Mouse (Mus musculus) midbrain, embryonic 13.5 days (tissue): ENCODE results near the gene Dlg2. TPM values are rescaled to one million over a fixed set of nuclear protein-coding genes. Genes with fewer than 3 reads are reported as not detected.
"Not testable (repeated sequence)": the region's sequence is repeated elsewhere in the genome, so short reads cannot be mapped to it uniquely, and the experiment has no call there.

Experiments
- ATAC-seq: fragments of 200-750 bp; cut with Nextera tagmentation; 2 replicates; pipeline ENCODE4 v1.8.0; 2017; ENCODE audit warnings: mild to moderate bottlenecking, moderate TSS enrichment, moderate library complexity
- H3K27ac ChIP-seq: fragments of 300-500 bp; sonication (generic); 2 replicates; pipeline ENCODE4 v1.5.1; 2015; ENCODE audit warnings: inconsistent platforms, mild to moderate bottlenecking, moderate library complexity
- H3K27me3 ChIP-seq: fragments of 300-500 bp; sonication (generic); 2 replicates; pipeline ENCODE4 v1.6.1; 2015; ENCODE audit warnings: mild to moderate bottlenecking, inconsistent platforms
- H3K36me3 ChIP-seq: fragments of 300-500 bp; sonication (generic); 2 replicates; pipeline ENCODE4 v1.6.1; 2015; ENCODE audit warnings: mild to moderate bottlenecking, inconsistent platforms
- H3K4me1 ChIP-seq: fragments of 300-500 bp; sonication (generic); replicated peaks from 2 replicates; pipeline ENCODE4 v1.6.1; 2015; ENCODE audit warnings: inconsistent platforms
- H3K4me2 ChIP-seq: fragments of 300-500 bp; sonication (generic); replicated peaks from 2 replicates; pipeline ENCODE4 v1.6.1; 2015; ENCODE audit warnings: moderate library complexity, mild to moderate bottlenecking, inconsistent platforms
- H3K4me3 ChIP-seq: fragments of 300-500 bp; sonication (generic); replicated peaks from 2 replicates; pipeline ENCODE4 v1.5.1; 2015; ENCODE audit warnings: mild to moderate bottlenecking, inconsistent platforms
- H3K9ac ChIP-seq: fragments of 300-500 bp; sonication (generic); replicated peaks from 2 replicates; pipeline ENCODE4 v1.6.1; 2015; ENCODE audit warnings: mild to moderate bottlenecking, inconsistent platforms
- H3K9me3 ChIP-seq: fragments of 300-500 bp; sonication (generic); 2 replicates; pipeline ENCODE4 v1.6.1; 2016; ENCODE audit warnings: mild to moderate bottlenecking, inconsistent platforms
- WGBS: fragments of 180-500 bp; shearing (Covaris S2); methylation state at CpG from one replicate; pipeline ENCODE4 v1.1.7; 2015; 5-methylcytosine and 5-hydroxymethylcytosine counted together
- polyA plus RNA-seq: library from polyadenylated mRNA; unstranded; fragments of >200 nt; fragmentation: Nextera tagmentation; extraction: Ambion mirVana; gene quantifications from 2 replicates; pipeline ENCODE4 v1.2.1, GENCODE M21; 2015

Gene Dlg2
- polyA plus RNA-seq, 1 experiment from 2014 or later, result 13.0 TPM

DNA sequence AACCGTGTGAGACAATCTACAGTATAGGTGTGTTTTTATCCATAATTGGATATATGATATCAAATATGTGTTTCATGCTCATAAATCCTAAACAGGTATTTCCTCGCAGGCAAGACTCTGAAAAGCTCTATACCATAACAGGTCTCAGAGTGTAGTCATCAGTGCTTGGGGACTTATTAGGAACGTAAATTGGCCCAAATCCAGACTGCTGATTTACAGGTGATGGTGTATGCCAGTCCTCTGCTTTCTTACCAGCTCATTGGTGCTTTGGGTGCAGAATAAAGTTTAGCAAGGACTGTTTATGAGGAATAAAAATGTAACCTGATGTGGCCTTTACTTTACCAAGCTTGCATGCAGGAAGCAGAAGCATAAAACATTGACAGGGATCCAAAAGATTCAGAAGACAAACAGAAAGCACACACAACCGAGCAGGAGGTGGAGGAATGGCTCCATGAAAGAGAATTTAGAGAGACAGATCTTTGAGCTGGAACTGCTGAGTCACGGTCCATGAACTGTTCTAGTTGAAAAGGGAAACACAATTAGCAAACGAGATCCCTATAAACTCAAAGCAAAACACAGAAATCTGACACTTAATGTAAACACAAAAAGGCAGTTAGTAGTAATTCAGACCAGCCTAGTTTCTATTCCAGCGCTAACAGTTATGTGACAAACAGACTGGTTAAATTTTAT lies 226.8 kb downstream of the Dlg2 start:
- Histone ChIP-seq H3K36me3 (no peaks in the 10 kb centered on the region), H3K4me1 (no peaks in the 10 kb centered on the region), H3K27ac (no peak overlapping the region), H3K9me3 (no peaks in the 10 kb centered on the region), H3K9ac (no peak overlapping the region), H3K4me3 (no peak overlapping the region), H3K27me3 (no peaks in the 10 kb centered on the region), H3K4me2 (no peak overlapping the region)
- WGBS, result 64% methylated on average over 7 of the region's 7 CpGs
- no peak for ATAC-seq

DNA sequence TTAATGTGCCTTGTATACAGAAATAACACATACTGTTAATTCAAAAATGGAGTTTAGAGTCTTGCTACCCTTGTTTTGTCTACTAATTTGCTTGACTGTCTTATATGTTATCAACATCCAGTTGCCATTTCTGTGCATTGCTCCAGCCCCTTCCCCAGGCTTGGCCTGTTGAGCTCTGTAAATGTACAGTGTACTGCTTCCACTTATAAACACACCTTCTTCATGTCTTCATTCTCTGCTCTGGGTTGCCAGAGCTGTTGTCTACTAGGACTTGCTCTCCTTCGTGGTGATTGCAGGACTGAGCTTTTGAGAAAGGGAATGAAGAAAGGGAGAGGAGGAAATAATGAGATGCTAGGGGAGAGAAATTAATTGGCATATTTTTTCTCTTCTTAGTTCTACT lies 227.5 kb downstream of the Dlg2 start:
- Histone ChIP-seq H3K36me3 (no peaks in the 10 kb centered on the region), H3K27me3 (no peaks in the 10 kb centered on the region), H3K9ac (no peak overlapping the region), H3K4me2 (no peak overlapping the region), H3K4me1 (no peaks in the 10 kb centered on the region), H3K9me3 (no peaks in the 10 kb centered on the region), H3K27ac (no peak overlapping the region), H3K4me3 (no peak overlapping the region)
- ATAC-seq, result no peak
- WGBS, result 60% methylated on average over 1 of the region's 1 CpGs

DNA sequence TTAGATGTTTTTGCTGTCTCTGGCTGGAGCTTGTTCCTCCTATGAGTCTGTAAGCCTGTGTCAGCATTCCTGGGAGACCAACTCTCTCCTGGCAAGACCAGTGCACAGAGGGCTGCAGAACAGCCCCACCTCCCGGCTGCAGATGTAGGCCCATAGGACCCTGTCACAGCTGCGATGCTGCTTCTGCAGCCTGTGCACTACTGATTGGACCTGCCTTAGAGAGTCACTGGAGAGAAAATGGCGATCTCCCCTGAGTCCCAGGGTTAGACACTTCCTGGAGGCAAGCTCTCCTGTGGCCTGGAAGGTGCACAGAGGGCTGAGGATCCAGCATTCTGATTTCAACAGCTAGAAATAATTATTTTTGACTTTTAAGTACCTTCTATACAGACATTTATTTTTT lies 257.6 kb downstream of the Dlg2 start:
- Histone ChIP-seq H3K36me3 (no peaks in the 10 kb centered on the region), H3K9ac (no peak overlapping the region), H3K4me1 (peaks cover 5% of the 10 kb centered on the region), H3K27me3 (no peaks in the 10 kb centered on the region), H3K4me3 (no peak overlapping the region), H3K4me2 (no peak overlapping the region), H3K9me3 (no peaks in the 10 kb centered on the region), H3K27ac (no peak overlapping the region)
- no peak for ATAC-seq
- WGBS, result 42% methylated on average over 3 of the region's 3 CpGs

DNA sequence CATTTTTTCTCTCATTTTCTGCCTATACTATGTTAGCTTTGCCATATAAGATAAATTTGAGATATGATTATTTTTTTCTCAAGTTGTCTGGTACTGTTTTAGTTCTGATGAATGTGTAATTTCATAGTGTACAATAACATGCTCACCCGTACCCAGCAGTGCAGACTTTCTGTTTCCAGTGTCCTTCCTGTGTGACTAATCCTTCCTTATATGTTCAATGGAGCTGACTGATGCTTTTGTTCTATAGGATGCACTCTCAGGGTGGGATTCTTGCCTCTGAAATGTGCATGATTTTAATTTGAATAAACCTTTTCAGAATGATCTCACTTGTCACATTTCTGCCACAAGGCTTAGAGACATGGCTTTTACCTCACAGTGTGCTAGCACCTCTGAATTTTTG lies 259.9 kb downstream of the Dlg2 start:
- no peak overlapping the region for H3K27ac ChIP-seq
- WGBS, result 2% methylated on average over 1 of the region's 1 CpGs
- peak; percentile 55; the same call in 1 of the 2 replicates for ATAC-seq

DNA sequence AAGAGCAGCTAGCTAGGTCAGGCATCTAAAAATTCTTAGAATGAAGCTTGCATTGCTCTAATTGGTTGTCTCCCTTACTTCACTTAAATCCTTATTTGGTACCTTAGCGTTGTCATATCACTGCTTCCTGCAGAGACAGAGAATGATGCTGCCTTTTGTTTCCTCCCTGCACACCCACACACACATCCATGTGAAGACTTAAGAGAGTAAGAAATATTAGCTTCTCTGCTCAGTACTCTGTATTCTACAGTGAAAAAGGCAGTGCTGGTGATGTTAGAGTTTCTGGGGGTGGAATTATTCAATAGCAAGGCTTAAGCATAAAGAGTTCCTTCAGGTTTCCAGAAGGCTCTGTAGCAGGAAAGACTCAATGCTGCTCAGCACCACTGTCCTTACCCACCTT lies 272.2 kb downstream of the Dlg2 start:
- no peaks in the 10 kb centered on the region for H3K4me1 ChIP-seq
- no peak overlapping the region for H3K9ac ChIP-seq
- ATAC-seq, result no peak
- H3K36me3 ChIP-seq, result no peaks in the 10 kb centered on the region
- 89% methylated on average over 1 of the region's 1 CpGs for WGBS
- no peaks in the 10 kb centered on the region for H3K9me3 ChIP-seq
- no peak overlapping the region for H3K4me3 ChIP-seq
- no peak overlapping the region for H3K27ac ChIP-seq
- no peak overlapping the region for H3K4me2 ChIP-seq
- no peaks in the 10 kb centered on the region for H3K27me3 ChIP-seq

More for the DNA sequence above, 259.9 kb downstream of the Dlg2 start:
- H3K4me3 ChIP-seq, result no peak overlapping the region
- peaks cover 5% of the 10 kb centered on the region for H3K4me1 ChIP-seq
- H3K9me3 ChIP-seq, result no peaks in the 10 kb centered on the region
- H3K9ac ChIP-seq, result no peak overlapping the region
- H3K36me3 ChIP-seq, result no peaks in the 10 kb centered on the region
- no peaks in the 10 kb centered on the region for H3K27me3 ChIP-seq
- no peak overlapping the region for H3K4me2 ChIP-seq

DNA sequence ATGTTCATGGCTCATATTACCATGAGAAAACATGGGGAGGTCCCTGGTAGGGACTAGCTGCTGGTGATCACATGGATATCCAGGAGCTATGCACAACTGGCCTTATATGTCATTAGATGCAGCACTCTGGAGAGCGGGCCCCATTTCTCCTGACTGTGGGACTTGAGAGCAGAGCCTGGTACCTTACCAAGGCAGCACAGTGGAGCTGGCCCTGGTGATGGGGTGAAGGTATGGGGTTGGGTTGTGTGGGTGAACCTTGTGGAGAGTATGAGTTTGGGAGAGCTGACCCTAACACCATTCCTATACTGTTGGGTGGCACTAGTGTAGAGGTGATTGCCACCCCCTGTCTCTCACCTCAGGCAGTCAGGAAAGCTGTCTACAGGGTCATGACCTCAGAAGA lies 311.5 kb downstream of the Dlg2 start:
- Histone ChIP-seq H3K27ac (no peak overlapping the region), H3K9me3 (no peaks in the 10 kb centered on the region), H3K27me3 (no peaks in the 10 kb centered on the region), H3K4me2 (no peak overlapping the region), H3K36me3 (no peaks in the 10 kb centered on the region), H3K9ac (no peak overlapping the region), H3K4me1 (no peaks in the 10 kb centered on the region), H3K4me3 (no peak overlapping the region)
- WGBS, result 96% methylated on average over 1 of the region's 1 CpGs
- ATAC-seq, result 0 out of 2 replicates have a peak, but pooled peaks have one; percentile 30

DNA sequence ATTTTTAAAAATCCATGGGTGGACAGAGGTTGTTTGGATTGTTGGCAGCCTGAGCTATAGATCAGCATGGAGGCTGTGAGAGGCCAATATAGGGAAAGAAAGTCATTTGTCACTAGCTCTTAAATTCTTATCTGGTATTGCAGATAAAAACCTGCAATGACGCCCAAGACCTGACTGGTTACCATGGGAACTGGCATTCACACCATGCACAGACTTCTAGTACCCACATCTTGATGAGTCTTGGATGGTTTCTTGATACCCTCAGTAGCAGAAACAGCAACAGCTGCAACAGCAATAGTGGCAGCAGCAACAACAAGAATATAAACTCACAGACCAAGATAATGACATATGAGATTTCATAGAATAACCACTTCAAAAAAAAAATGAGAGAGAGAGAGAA lies 315.1 kb downstream of the Dlg2 start:
- Histone ChIP-seq H3K4me3 (no peak overlapping the region), H3K9ac (no peak overlapping the region), H3K4me1 (no peaks in the 10 kb centered on the region), H3K9me3 (no peaks in the 10 kb centered on the region), H3K36me3 (no peaks in the 10 kb centered on the region), H3K27ac (no peak overlapping the region), H3K27me3 (no peaks in the 10 kb centered on the region), H3K4me2 (no peak overlapping the region)
- 68% methylated on average over 1 of the region's 1 CpGs for WGBS
- ATAC-seq, result no peak

DNA sequence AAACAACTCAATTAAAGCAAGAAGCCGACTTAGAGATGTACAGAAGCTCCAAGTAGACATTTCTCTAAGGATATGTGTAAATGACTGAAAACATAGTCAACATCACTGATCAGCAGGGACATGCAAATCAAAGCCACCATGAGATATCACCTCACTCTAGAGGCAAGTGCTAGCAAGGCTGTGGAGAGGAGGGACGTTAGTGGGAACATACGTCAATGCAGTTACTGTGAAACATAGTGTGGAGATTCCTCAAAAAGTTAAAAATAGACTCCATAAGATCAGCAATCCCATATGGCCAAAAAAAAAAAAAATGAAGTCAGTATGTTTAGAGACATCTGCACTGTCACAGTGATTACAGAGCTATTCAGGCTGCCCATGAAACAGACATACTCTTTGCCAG lies 349.2 kb downstream of the Dlg2 start:
- ATAC-seq, result no peak
- Histone ChIP-seq H3K9ac (no peak overlapping the region), H3K27me3 (no peaks in the 10 kb centered on the region), H3K4me2 (no peak overlapping the region), H3K9me3 (no peaks in the 10 kb centered on the region), H3K4me3 (no peak overlapping the region), H3K36me3 (no peaks in the 10 kb centered on the region), H3K4me1 (no peaks in the 10 kb centered on the region), H3K27ac (no peak overlapping the region)
- 93% methylated on average over 3 of the region's 3 CpGs for WGBS

DNA sequence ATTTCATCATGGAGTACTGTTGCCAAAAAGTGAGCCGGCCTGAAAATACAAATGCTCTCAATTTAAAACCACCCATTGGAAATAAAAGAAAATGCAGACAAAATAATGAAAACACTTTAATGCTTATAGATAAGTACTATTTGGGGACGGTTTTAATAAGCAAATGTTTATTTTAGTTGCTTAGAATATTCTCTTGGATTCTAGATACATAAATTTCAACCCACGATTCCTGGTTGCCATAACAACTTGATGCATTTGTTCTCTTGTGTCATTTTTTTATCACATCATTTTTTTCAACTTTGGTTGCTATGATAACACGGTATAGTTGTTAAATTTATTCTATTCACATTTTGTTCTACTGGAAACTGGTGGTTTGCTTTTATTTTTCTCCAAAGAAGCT lies 364.8 kb downstream of the Dlg2 start:
- H3K27ac ChIP-seq, result no peak overlapping the region
- no peaks in the 10 kb centered on the region for H3K9me3 ChIP-seq
- no peak for ATAC-seq
- H3K27me3 ChIP-seq, result no peaks in the 10 kb centered on the region
- H3K36me3 ChIP-seq, result no peaks in the 10 kb centered on the region
- H3K4me2 ChIP-seq, result no peak overlapping the region
- peaks cover 10% of the 10 kb centered on the region for H3K4me1 ChIP-seq
- WGBS, result 77% methylated on average over 4 of the region's 4 CpGs
- H3K4me3 ChIP-seq, result no peak overlapping the region
- H3K9ac ChIP-seq, result no peak overlapping the region

DNA sequence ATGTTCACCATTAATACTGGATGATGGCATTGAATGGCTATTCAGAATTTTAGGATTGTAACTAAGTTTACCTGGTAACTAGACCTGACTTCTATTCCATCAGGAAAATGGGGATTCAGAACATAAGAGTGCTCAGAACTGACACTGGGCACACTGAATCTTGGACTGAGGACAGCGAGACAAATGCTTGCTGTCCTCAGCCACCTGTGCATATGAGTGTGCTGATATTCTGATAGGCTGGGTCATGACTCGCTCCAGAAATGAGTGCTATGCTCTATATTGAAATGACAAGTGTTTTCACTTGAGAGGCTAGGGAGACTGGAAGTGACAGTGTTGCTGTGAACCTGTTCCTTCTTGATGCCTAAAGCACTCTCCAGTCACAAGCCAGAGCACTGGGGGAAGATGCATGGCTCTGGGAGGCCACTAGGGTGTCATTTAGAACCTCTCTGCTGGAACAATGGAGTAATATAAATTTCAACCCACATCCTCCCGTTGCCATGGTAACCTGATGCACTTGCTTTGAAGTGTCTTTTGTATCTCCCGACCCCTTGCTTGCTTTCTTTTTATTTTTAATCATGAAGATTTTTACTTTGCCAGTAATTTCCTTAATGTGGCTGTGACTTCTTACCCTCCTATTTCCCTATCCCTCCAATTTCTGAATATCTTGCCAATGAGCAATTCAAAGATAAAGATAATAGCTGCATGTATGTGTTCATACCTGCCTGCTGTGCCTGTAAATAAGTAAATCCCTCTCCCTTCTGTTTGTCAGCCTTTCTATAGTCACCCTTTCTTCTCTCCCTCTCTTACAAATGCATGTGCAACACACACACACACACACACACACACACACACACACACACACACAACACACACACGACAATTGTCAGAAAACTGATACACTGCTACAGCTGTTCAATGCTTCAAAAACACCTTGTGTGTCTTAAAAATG lies 367.1 kb downstream of the Dlg2 start:
- Histone ChIP-seq H3K9ac (no peak overlapping the region), H3K9me3 (no peaks in the 10 kb centered on the region), H3K36me3 (no peaks in the 10 kb centered on the region), H3K4me3 (no peak overlapping the region), H3K27me3 (no peaks in the 10 kb centered on the region), H3K4me1 (peaks cover 10% of the 10 kb centered on the region), H3K27ac (peak overlapping the region; percentile 53; the same call in 1 of the 2 replicates), H3K4me2 (no peak overlapping the region)
- 51% methylated on average over 5 of the region's 5 CpGs for WGBS
- ATAC-seq, result peak; percentile 93

DNA sequence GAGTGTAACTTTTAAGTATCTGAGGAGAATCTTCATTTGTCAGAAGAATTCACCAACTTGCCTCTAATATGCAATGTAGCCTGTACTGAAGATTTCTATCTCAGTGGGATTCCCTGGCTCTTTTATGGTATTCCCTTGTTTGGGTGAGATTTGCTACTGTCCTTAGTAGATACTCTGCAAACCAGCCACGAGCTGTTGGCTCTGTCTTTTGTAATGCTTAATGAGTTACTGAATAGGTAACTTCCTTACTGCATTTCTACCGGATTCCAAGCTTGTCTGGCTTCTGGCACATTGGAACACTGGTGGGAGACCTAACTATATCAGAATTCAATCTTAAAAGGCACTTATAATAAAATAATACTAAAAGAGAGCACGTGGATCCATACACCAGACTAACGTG lies 400.3 kb downstream of the Dlg2 start:
- ATAC-seq, H3K4me3 ChIP-seq, H3K4me1 ChIP-seq, H3K4me2 ChIP-seq, H3K27me3 ChIP-seq, H3K36me3 ChIP-seq, H3K9me3 ChIP-seq, H3K27ac ChIP-seq, H3K9ac ChIP-seq: not testable (repeated sequence)
- 49% methylated on average over 4 of the region's 4 CpGs for WGBS

DNA sequence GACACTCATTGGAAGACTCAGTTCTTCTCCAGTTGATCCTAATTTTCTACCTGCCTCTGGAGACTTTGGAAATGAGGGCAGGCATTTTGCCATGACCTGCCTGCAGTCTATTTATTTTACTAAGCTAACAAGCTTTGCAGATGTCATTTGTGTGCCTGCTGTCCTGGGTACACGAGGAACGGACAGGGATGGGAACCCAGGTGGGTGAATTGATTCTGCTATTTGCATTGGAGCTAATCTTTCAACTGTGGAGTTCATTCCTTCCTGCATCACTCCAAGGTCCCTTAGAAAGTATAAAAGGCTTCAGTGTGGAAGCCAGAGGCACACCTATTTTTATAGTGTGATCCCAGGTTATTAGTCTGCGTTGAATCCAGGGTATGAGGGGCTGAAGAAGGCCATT lies 406.3 kb downstream of the Dlg2 start:
- 55% methylated on average over 3 of the region's 3 CpGs for WGBS

More for the DNA sequence above, 406.3 kb downstream of the Dlg2 start:
- H3K4me3 ChIP-seq, result no peak overlapping the region
- H3K4me1 ChIP-seq, result peaks cover 13% of the 10 kb centered on the region; the same call in 1 of the 2 replicates
- no peaks in the 10 kb centered on the region for H3K9me3 ChIP-seq
- no peaks in the 10 kb centered on the region for H3K27me3 ChIP-seq
- H3K4me2 ChIP-seq, result no peak overlapping the region
- no peak overlapping the region for H3K27ac ChIP-seq
- no peak for ATAC-seq
- H3K9ac ChIP-seq, result no peak overlapping the region
- H3K36me3 ChIP-seq, result no peaks in the 10 kb centered on the region
